ENCODE assay signal across 9 mouse cellular contexts in the genomic region with DNA sequence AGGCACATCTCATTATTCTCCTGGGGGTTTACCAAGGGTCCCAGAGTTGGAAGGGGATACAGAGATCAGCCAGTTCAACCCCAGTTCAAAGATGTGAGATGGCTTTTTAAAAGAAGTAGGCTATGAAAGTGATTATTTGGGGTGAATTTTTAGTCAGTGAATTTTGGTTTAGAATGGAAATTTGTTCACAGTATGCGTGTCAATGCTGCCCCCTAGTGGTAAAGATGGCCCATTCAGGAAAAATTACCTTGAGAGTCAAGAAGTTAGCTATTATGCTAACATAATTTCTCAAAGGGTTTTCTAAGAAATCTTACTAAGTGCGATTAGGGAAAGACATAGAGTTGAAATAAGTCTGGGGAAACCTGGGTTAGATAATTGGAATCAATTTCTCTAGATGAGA. TPM values are rescaled to one million over a fixed set of nuclear protein-coding genes. Genes with fewer than 3 reads are reported as not detected.
A peak's percentile ranks its signal among the peaks of the same experiment; 100 is the strongest.
DNase-seq lines count a peak whose midpoint lies in the region; ATAC-seq and TF ChIP-seq lines count a peak whose summit lies in the region.
"Had no signal": no experiment of that assay in that cellular context is flagged by ENCODE, and none has a peak within 500 bp of the region (broad histone marks: within the 10 kb centered on the region; RNA-seq: fewer than 3 reads in every experiment).

No protein-coding gene starts in this region.

- TF ChIP-seq POLR2A in lung, adult 2 months (IDR thresholded peaks at IDR 0.05; ENCODE audit: borderline replicate concordance, extremely low read depth, low read depth, low read length), result no peak

- no peak overlapping the region for H3K4me3 ChIP-seq in forebrain, embryonic 14.5 days (ENCODE audit: low read depth, low read length)
- H3K4me3 ChIP-seq in forebrain, embryonic 12.5 days (replicated peaks), result no peak overlapping the region
- no peak overlapping the region for H3K4me3 ChIP-seq in lung, adult 2 months (replicated peaks; ENCODE audit: extremely low read depth, low read depth, low read length)

- H3K27me3 ChIP-seq in forebrain, embryonic 14.5 days (replicated peaks; ENCODE audit: control insufficient read depth, insufficient read depth, low read length), result no peaks in the 10 kb centered on the region
- no peaks in the 10 kb centered on the region; the same call in 1 of the 2 replicates for H3K27me3 ChIP-seq in forebrain, embryonic 12.5 days

- no peaks in the 10 kb centered on the region for H3K9me3 ChIP-seq in forebrain, embryonic 14.5 days (replicated peaks; ENCODE audit: control insufficient read depth, low read length)
- H3K9me3 ChIP-seq in forebrain, embryonic 12.5 days, result no peaks in the 10 kb centered on the region
- H3K9me3 ChIP-seq: G1E had no signal

- H3K36me3 ChIP-seq in forebrain, embryonic 14.5 days (ENCODE audit: control insufficient read depth, insufficient read depth, low read length), result no peaks in the 10 kb centered on the region
- no peaks in the 10 kb centered on the region for H3K36me3 ChIP-seq in forebrain, embryonic 12.5 days (replicated peaks)
- H3K36me3 ChIP-seq: G1E had no signal

- H3K4me2 ChIP-seq in forebrain, embryonic 14.5 days (ENCODE audit: low read length), result no peak overlapping the region
- H3K4me2 ChIP-seq in forebrain, embryonic 12.5 days, result no peak overlapping the region

- H3K4me1 ChIP-seq in forebrain, embryonic 14.5 days (ENCODE audit: control insufficient read depth, insufficient read depth, low read length), result no peaks in the 10 kb centered on the region
- H3K4me1 ChIP-seq in forebrain, embryonic 12.5 days, result peaks cover 7% of the 10 kb centered on the region
- no peaks in the 10 kb centered on the region for H3K4me1 ChIP-seq in lung, adult 2 months (ENCODE audit: control insufficient read depth, insufficient read depth, low read length)

- peak; percentile 24; the same call in 1 of the 2 replicates for TF ChIP-seq CTCF in lung, adult 2 months (IDR thresholded peaks at IDR 0.05; ENCODE audit: insufficient read depth, low read length)

- ATAC-seq in forebrain, embryonic 14.5 days, result no peak
- no peak for ATAC-seq in forebrain, embryonic 12.5 days (ENCODE audit: low FRiP score)
- peak; percentile 60 for ATAC-seq in granulocyte monocyte progenitor cell, adult 5-6 weeks (replicated peaks; ENCODE audit: poor library complexity, severe bottlenecking)
- ATAC-seq in erythroblast, adult 5-6 weeks (replicated peaks; ENCODE audit: low FRiP score, poor library complexity, severe bottlenecking), result no peak

- WGBS in forebrain, embryonic 14.5 days, result 8% methylated on average over 2 of the region's 2 CpGs
- WGBS in forebrain, embryonic 12.5 days, result 7% methylated on average over 2 of the region's 2 CpGs
- WGBS in lung, adult 2 months, result 2% methylated on average over 2 of the region's 2 CpGs

- H3K9ac ChIP-seq in forebrain, embryonic 14.5 days (ENCODE audit: low read length), result no peak overlapping the region
- no peak overlapping the region for H3K9ac ChIP-seq in forebrain, embryonic 12.5 days

- no peak overlapping the region for H3K27ac ChIP-seq in forebrain, embryonic 14.5 days (ENCODE audit: low read depth, low read length)
- H3K27ac ChIP-seq in forebrain, embryonic 12.5 days, result no peak overlapping the region

- peak; percentile 80 for DNase-seq in forebrain, embryonic 14.5 days (ENCODE audit: low spot score)
- DNase-seq in lung, adult 2 months, result no peak
- DNase-seq in lung, adult 18-20 months, result no peak
- DNase-seq in T-cell, adult 2 months (ENCODE audit: low spot score), result peak; percentile 16
- peak; percentile 68 for DNase-seq in lung, postnatal 14 days

RNA-seq across cellular contexts. Expression of gene Ccdc190, which starts 10.9 kb away (rescaled TPM):
- 2.3 and 3.8 TPM in 2 replicates for polyA plus RNA-seq in forebrain, embryonic 14.5 days (2014; fragmentation: Nextera tagmentation; extraction: Ambion mirVana)
- polyA plus RNA-seq in forebrain, embryonic 12.5 days (2016; fragmentation: Nextera tagmentation; extraction: Ambion mirVana), result 0.36 and 0.77 TPM in 2 replicates
- polyA plus RNA-seq in lung, adult 2 months (2012; rRNA removed), result 0.08 and 2.3 TPM in 2 replicates
- not detected in 2 replicates for total RNA-seq in granulocyte monocyte progenitor cell, adult 5-6 weeks (2014; fragmentation: Nextera tagmentation)
- not detected in 2 replicates for total RNA-seq in granulocyte monocyte progenitor cell, adult 5-6 weeks (2017)
- total RNA-seq in erythroblast, adult 5-6 weeks (2015; ENCODE audit: low replicate concordance), result not detected in 2 replicates
- not detected in 2 replicates for total RNA-seq in erythroblast, adult 5-6 weeks (2017; ENCODE audit: low replicate concordance)
- total RNA-seq: G1E had no signal
- polyA plus RNA-seq: G1E had no signal

RNA-seq across cellular contexts. Expression of gene Hsd17b7, which starts 29.7 kb away (rescaled TPM):
- polyA plus RNA-seq in forebrain, embryonic 14.5 days (2014; fragmentation: Nextera tagmentation; extraction: Ambion mirVana), result 14.4 and 18.5 TPM in 2 replicates
- 17.7 and 20.9 TPM in 2 replicates for polyA plus RNA-seq in forebrain, embryonic 12.5 days (2016; fragmentation: Nextera tagmentation; extraction: Ambion mirVana)
- 5.0 and 8.8 TPM in 2 replicates for polyA plus RNA-seq in lung, adult 2 months (2012; rRNA removed)
- total RNA-seq in granulocyte monocyte progenitor cell, adult 5-6 weeks (2014; fragmentation: Nextera tagmentation), result 1.8 and 2.9 TPM in 2 replicates
- 3.7 and 6.9 TPM in 2 replicates for total RNA-seq in granulocyte monocyte progenitor cell, adult 5-6 weeks (2017)
- total RNA-seq in erythroblast, adult 5-6 weeks (2015; ENCODE audit: low replicate concordance), result 0.77 and 1.7 TPM in 2 replicates
- total RNA-seq in erythroblast, adult 5-6 weeks (2017; ENCODE audit: low replicate concordance), result 0.60 and 0.98 TPM in 2 replicates

Comparison
In these comparisons a context has a peak if more than half of its experiments do, and no peak if none do; other contexts are left out.
1. DNase-seq: peak in forebrain, embryonic 14.5 days (single experiment), T-cell, adult 2 months (single experiment) and lung, postnatal 14 days (single experiment); none in lung, adult 2 months (single experiment) and lung, adult 18-20 months (0 of 2).